ENCODE assay signal across 26 mouse cellular contexts in the genomic region with DNA sequence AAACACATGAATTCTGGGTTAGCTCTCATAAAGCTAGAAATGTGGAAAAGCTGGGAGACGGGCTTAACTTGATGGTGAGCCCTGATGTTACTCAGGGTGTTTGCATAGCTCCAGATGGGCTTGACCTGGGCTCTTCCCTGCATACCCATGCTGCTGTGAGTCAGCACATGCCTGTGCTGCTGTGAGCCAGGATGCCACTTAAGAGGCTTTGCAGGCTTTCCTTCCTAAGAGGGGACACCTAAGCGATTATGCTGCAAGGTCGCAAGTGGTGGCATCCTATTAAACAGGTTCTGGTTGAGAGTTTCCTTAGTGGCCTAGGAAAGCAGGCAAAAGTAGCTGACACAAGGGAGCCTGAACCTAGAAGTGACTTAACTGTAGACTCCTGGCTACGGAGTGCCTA. TPM values are rescaled to one million over a fixed set of nuclear protein-coding genes. Genes with fewer than 3 reads are reported as not detected.
A peak's percentile ranks its signal among the peaks of the same experiment; 100 is the strongest.
DNase-seq lines count a peak whose midpoint lies in the region; ATAC-seq and TF ChIP-seq lines count a peak whose summit lies in the region.
"Had no signal": no experiment of that assay in that cellular context is flagged by ENCODE, and none has a peak within 500 bp of the region (broad histone marks: within the 10 kb centered on the region; RNA-seq: fewer than 3 reads in every experiment).

No protein-coding gene starts in this region.

- no peak for TF ChIP-seq EP300 in heart, postnatal 0 days (IDR thresholded peaks at IDR 0.05; ENCODE audit: low read depth)

- H3K36me3 ChIP-seq in heart, postnatal 0 days (replicated peaks; ENCODE audit: control insufficient read depth, insufficient read depth, low read length): peaks cover 11% of the 10 kb centered on the region

- no peak overlapping the region for H3K4me2 ChIP-seq in heart, postnatal 0 days (ENCODE audit: low read depth, low read length)
- H3K4me2 ChIP-seq: forebrain, embryonic 13.5 days; heart, embryonic 13.5 days; hindbrain, embryonic 14.5 days had no signal

- 62% methylated on average over 4 of the region's 4 CpGs for WGBS in heart, postnatal 0 days

- no peak for ATAC-seq in heart, postnatal 0 days (ENCODE audit: insufficient read depth, low read depth)
- ATAC-seq: CD4-positive, CD25-positive, alpha-beta regulatory T cell, adult 4 months; forebrain, embryonic 13.5 days; forebrain, embryonic 16.5 days; hindbrain, postnatal 0 days; inflammation-experienced regulatory T-cells, adult 6 months; intestine, embryonic 16.5 days had no signal

- peaks cover 49% of the 10 kb centered on the region for H3K4me1 ChIP-seq in heart, postnatal 0 days (ENCODE audit: control insufficient read depth, insufficient read depth)

- no peak overlapping the region for H3K9ac ChIP-seq in heart, postnatal 0 days (replicated peaks; ENCODE audit: low read depth, low read length)
- H3K9ac ChIP-seq: forebrain, embryonic 13.5 days; heart, embryonic 13.5 days; hindbrain, embryonic 14.5 days had no signal

- no peaks in the 10 kb centered on the region for H3K9me3 ChIP-seq in heart, postnatal 0 days (replicated peaks; ENCODE audit: control insufficient read depth, low read length)
- H3K9me3 ChIP-seq: forebrain, embryonic 10.5 days; forebrain, embryonic 13.5 days; heart, embryonic 13.5 days had no signal

- H3K27me3 ChIP-seq in heart, postnatal 0 days (ENCODE audit: control insufficient read depth, insufficient read depth, low read length): no peaks in the 10 kb centered on the region
- H3K27me3 ChIP-seq: forebrain, embryonic 13.5 days; heart, embryonic 13.5 days had no signal

- H3K4me3 ChIP-seq in heart, postnatal 0 days (ENCODE audit: low read depth, low read length): no peak overlapping the region
- H3K4me3 ChIP-seq: forebrain, embryonic 10.5 days; forebrain, embryonic 13.5 days; heart, embryonic 13.5 days had no signal

- intact Hi-C loops in heart, postnatal 10 days (cut with DNase I): no loop called here

- peak; percentile 92 for DNase-seq in heart, adult 11 months
- no peak for DNase-seq in heart, postnatal 10 days
- DNase-seq in heart, postnatal 0 days (ENCODE audit: low spot score): peak; percentile 18
- DNase-seq in heart, adult 18-20 months: no peak
- peak; percentile 93 for DNase-seq in retina, adult 2 months (ENCODE audit: low read depth, low spot score)
- no peak for DNase-seq in retina, embryonic 14.5 days (ENCODE audit: low spot score)
- DNase-seq in thymus, postnatal 10 days (ENCODE audit: low spot score in 2 of 2): no peak
- DNase-seq: adrenal gland, adult 2 months; adrenal gland, postnatal 14 days; cerebellum, adult 11 months; cerebellum, adult 2 months; cerebellum, postnatal 10 days; cerebellum, postnatal 36 days; gastrocnemius, postnatal 10 days; gastrocnemius, postnatal 36 days; heart, postnatal 14 days; heart, postnatal 4 days had no signal

- H3K27ac ChIP-seq in heart, postnatal 0 days (ENCODE audit: low read depth): peak overlapping the region; percentile 15; the same call in 1 of the 2 replicates
- H3K27ac ChIP-seq: forebrain, embryonic 10.5 days; forebrain, embryonic 13.5 days; heart, embryonic 13.5 days; hindbrain, embryonic 14.5 days; hindbrain, postnatal 0 days had no signal

- TF ChIP-seq CTCF in heart, postnatal 0 days (IDR thresholded peaks at IDR 0.05; ENCODE audit: low read depth): no peak

RNA-seq across cellular contexts. Expression of gene Stk35, which starts 5.2 kb away (rescaled TPM):
- 10 to 100 TPM; 16.6 to 17.3 TPM for total RNA-seq in heart, postnatal 10 days (2021)
- 11.0 and 11.1 TPM in 2 replicates for total RNA-seq in heart, postnatal 0 days (2014; rRNA removed; ENCODE audit: low replicate concordance)
- polyA plus RNA-seq in heart, postnatal 0 days (2015; fragmentation: Nextera tagmentation; extraction: Ambion mirVana): 4.5 and 4.7 TPM in 2 replicates
- total RNA-seq in heart, adult 18-20 months (2021): 10 to 100 TPM; 11.7 to 14.3 TPM

Comparison
In these comparisons a context has a peak if more than half of its experiments do, and no peak if none do; other contexts are left out.
1. DNase-seq: peak in heart, adult 11 months (single experiment), heart, postnatal 0 days (single experiment) and retina, adult 2 months (single experiment); none in heart, postnatal 10 days (0 of 2), heart, adult 18-20 months (0 of 2), retina, embryonic 14.5 days (single experiment) and thymus, postnatal 10 days (0 of 2).